Mouse (Mus musculus) cerebellum, adult 2 months (tissue): ENCODE measurements around the gene Cfap54. TPM values are rescaled to one million over a fixed set of nuclear protein-coding genes. Genes with fewer than 3 reads are reported as not detected.

ENCODE experiments used
- DNase-seq, 2 experiments: peaks; one replicate each; pipeline ENCODE4 v3.0.0; 2021
- H3K27ac ChIP-seq: fragments of 200-500 bp; 2 replicates; pipeline ENCODE4 v1.5.1; 2012; ENCODE audit warnings: low read length, control low read depth, inconsistent platforms; ENCODE audit not compliant: insufficient read depth
- H3K27me3 ChIP-seq: fragments of 200-500 bp; 2 replicates; pipeline ENCODE4 v1.6.1; 2012; ENCODE audit warnings: inconsistent platforms, mild to moderate bottlenecking, low read length, moderate library complexity; ENCODE audit not compliant: control insufficient read depth, insufficient read depth
- H3K4me1 ChIP-seq: fragments of 200-500 bp; 2 replicates; pipeline ENCODE4 v1.6.1; 2011; ENCODE audit warnings: low read length; ENCODE audit not compliant: control insufficient read depth, insufficient read depth
- H3K4me3 ChIP-seq: fragments of 200-500 bp; replicated peaks from 2 replicates; pipeline ENCODE3; 2011; ENCODE audit warnings: mild to moderate bottlenecking, low read depth, low read length, control low read depth; ENCODE audit not compliant: insufficient read depth
- CTCF ChIP-seq: fragments of 200-500 bp; IDR thresholded peaks from 2 replicates; pipeline ENCODE4 v1.5.1; 2011; ENCODE audit warnings: low read depth, mild to moderate bottlenecking, control low read depth, low read length, moderate library complexity, borderline replicate concordance; ENCODE audit not compliant: insufficient read depth
- POLR2A ChIP-seq: fragments of 200-500 bp; IDR thresholded peaks from 2 replicates; pipeline ENCODE4 v1.6.1; 2011; ENCODE audit warnings: low read length, control low read depth, borderline replicate concordance; ENCODE audit not compliant: insufficient read depth
- WGBS: fragments of 180-500 bp; shearing (Covaris S2); methylation state at CpG from one replicate; pipeline ENCODE4 v1.1.7; 2018; 5-methylcytosine and 5-hydroxymethylcytosine counted together
- polyA plus RNA-seq: library from polyadenylated mRNA; depleted of rRNA; stranded (reverse); fragments of >200 nt; gene quantifications from 2 replicates; pipeline ENCODE4 v1.2.3, GENCODE M21; 2012

Cfap54 gene
- polyA plus RNA-seq, 1 experiment: 0.95 TPM

GRCm38 (mm10) chr10:92998536-92998935 lies 82.9 kb downstream of the Cfap54 start:
- Histone ChIP-seq H3K4me1 (no peaks in the 10 kb centered on the region), H3K27ac (no peak overlapping the region), H3K27me3 (no peaks in the 10 kb centered on the region), H3K4me3 (no peak overlapping the region)
- TF ChIP-seq CTCF (no peak), POLR2A (no peak)
- 82% methylated on average over 9 of the region's 9 CpGs for WGBS
- no peak for DNase-seq

GRCm38 (mm10) chr10:92995186-92995585 lies 86.2 kb downstream of the Cfap54 start:
- no peak for DNase-seq
- H3K4me1 ChIP-seq: no peaks in the 10 kb centered on the region
- no peak overlapping the region for H3K27ac ChIP-seq
- H3K27me3 ChIP-seq: no peaks in the 10 kb centered on the region
- no peak for TF ChIP-seq POLR2A
- no peak for TF ChIP-seq CTCF
- H3K4me3 ChIP-seq: no peak overlapping the region
- WGBS: 92% methylated on average over 7 of the region's 7 CpGs

GRCm38 (mm10) chr10:92994340-92994739 lies 87.1 kb downstream of the Cfap54 start:
- TF ChIP-seq POLR2A (no peak), CTCF (no peak)
- DNase-seq: no peak
- Histone ChIP-seq H3K27me3 (no peaks in the 10 kb centered on the region), H3K4me1 (no peaks in the 10 kb centered on the region), H3K4me3 (no peak overlapping the region), H3K27ac (no peak overlapping the region)
- 63% methylated on average over 3 of the region's 3 CpGs for WGBS

GRCm38 (mm10) chr10:92992526-92992925 lies 88.9 kb downstream of the Cfap54 start:
- H3K27ac ChIP-seq: no peak overlapping the region
- no peak overlapping the region for H3K4me3 ChIP-seq
- DNase-seq: no peak
- TF ChIP-seq CTCF: no peak
- no peak for TF ChIP-seq POLR2A
- H3K27me3 ChIP-seq: no peaks in the 10 kb centered on the region
- no peaks in the 10 kb centered on the region for H3K4me1 ChIP-seq

- DNase-seq: no peak
- H3K4me3 ChIP-seq: no peak overlapping the region
- no peaks in the 10 kb centered on the region for H3K4me1 ChIP-seq
- no peak for TF ChIP-seq POLR2A
- no peak for TF ChIP-seq CTCF
- WGBS: 59% methylated on average over 2 of the region's 2 CpGs
- no peak overlapping the region for H3K27ac ChIP-seq
- no peaks in the 10 kb centered on the region for H3K27me3 ChIP-seq
These were observed 90.8 kb downstream of the Cfap54 start for GRCm38 (mm10) chr10:92990576-92990975.

- 85% methylated on average over 3 of the region's 3 CpGs for WGBS
- H3K27ac ChIP-seq: no peak overlapping the region
- TF ChIP-seq POLR2A: no peak
- no peak for TF ChIP-seq CTCF
- H3K4me1 ChIP-seq: no peaks in the 10 kb centered on the region
- no peak for DNase-seq
- H3K27me3 ChIP-seq: no peaks in the 10 kb centered on the region
- H3K4me3 ChIP-seq: no peak overlapping the region
These were observed 116.3 kb downstream of the Cfap54 start for GRCm38 (mm10) chr10:92965134-92965533.

- WGBS: 74% methylated on average over 1 of the region's 1 CpGs
These were observed 131.4 kb downstream of the Cfap54 start for GRCm38 (mm10) chr10:92950044-92950443.

GRCm38 (mm10) chr10:92942848-92943645 lies 138.4 kb downstream of the Cfap54 start:
- no peak overlapping the region for H3K27ac ChIP-seq
- DNase-seq: no peak
- WGBS: 64% methylated on average over 7 of the region's 7 CpGs
- TF ChIP-seq CTCF (no peak), POLR2A (no peak)
- no peaks in the 10 kb centered on the region for H3K27me3 ChIP-seq
- no peaks in the 10 kb centered on the region for H3K4me1 ChIP-seq
- H3K4me3 ChIP-seq: no peak overlapping the region

More at GRCm38 (mm10) chr10:92950044-92950443, 131.4 kb downstream of the Cfap54 start:
- Histone ChIP-seq H3K27me3 (no peaks in the 10 kb centered on the region; the same call in 1 of the 2 replicates), H3K27ac (no peak overlapping the region), H3K4me1 (no peaks in the 10 kb centered on the region), H3K4me3 (no peak overlapping the region)
- no peak for DNase-seq
- no peak for TF ChIP-seq POLR2A
- TF ChIP-seq CTCF: no peak
